Mouse (Mus musculus) kidney, adult 11 months (tissue): Measurements from ENCODE around the gene Mrc2.

Experiments used
- DNase-seq: peaks from one replicate; pipeline ENCODE4 v3.0.0; 2022

Gene Mrc2

GRCm38 (mm10) chr11:105311291-105311975 is 19.0 kb downstream of the Mrc2 start:
- DNase-seq: peak; percentile 62

DNA sequence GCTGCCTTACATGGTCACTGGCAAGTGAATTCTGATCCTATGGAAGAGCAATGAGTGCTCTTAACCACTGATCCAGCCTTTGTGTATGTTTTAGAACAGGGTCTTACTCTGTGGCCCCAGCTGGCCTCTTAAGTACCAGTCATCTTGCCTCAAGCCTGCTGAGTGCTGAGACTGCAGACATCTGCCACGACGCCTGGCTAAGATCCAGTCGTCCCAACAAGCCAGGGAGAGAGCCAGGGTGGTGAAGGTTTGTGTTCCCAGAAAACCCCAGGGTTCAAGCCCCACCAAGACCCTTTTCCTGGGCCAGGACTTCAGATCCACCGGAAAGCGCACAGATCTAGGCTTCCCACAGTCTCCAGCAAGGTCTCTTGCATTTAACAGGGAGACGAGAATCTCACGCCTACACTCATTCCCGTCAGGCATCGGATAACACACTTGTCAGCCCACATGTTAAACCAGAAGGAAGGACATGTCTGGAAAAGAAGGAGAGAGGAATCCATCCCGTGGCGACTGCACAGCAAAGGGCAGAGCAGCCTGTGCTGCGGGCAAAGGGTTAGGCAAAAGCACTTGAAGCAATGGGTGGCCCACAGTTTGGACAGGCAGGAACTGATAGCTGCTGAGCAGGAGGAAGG is 20.0 kb downstream of the Mrc2 start:
- DNase-seq: no peak

- peak; percentile 61 for DNase-seq
Observed at GRCm38 (mm10) chr11:105312972-105313632, 20.7 kb downstream of the Mrc2 start.

- DNase-seq: no peak
Observed at GRCm38 (mm10) chr11:105313633-105314014, 21.2 kb downstream of the Mrc2 start.

GRCm38 (mm10) chr11:105315296-105315695 is 22.9 kb downstream of the Mrc2 start:
- no peak for DNase-seq

- DNase-seq: no peak
Observed at GRCm38 (mm10) chr11:105316121-105316520, 23.7 kb downstream of the Mrc2 start.

GRCm38 (mm10) chr11:105317769-105318168 is 25.3 kb downstream of the Mrc2 start:
- no peak for DNase-seq

DNA sequence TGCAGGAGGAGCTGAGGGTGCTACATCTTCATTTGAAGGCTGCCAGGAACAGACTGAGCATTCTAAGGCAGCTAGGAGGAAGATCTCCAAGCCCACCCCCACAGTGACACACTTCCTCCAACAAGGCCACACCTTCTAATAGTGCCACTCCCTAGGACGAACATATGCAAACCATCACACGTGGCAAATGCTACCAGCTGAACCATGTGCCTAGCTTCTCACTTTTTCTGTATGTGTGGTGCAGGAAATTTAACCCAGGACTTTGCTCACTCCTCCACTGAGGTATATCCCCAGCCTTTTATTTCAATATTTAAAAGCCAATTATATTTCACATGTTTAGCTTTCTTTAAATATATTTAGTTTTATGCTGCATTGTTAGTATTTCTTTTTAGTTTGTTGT is 28.6 kb downstream of the Mrc2 start:
- DNase-seq: no peak

DNA sequence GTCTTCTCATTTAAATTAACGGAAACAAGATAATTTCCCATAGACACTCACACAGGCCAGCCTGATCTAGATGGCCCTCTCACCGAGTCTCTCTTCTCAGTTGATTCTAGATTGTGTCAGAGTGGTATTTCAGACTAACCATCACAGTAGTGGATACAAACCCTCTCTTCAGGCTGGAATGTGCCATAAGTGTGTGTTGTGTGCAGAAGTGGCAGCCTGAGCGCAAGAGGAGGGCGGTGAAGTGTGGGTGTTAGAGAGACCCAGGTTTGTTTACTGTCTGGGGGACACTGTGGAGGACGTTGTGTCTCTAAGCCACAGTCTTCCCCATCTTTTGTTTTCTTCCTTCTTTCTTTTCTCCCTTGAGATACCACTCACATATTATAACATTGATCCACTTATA is 31.1 kb downstream of the Mrc2 start:
- DNase-seq: no peak

- no peak for DNase-seq
Observed at GRCm38 (mm10) chr11:105327101-105327500, 34.7 kb downstream of the Mrc2 start.

DNA sequence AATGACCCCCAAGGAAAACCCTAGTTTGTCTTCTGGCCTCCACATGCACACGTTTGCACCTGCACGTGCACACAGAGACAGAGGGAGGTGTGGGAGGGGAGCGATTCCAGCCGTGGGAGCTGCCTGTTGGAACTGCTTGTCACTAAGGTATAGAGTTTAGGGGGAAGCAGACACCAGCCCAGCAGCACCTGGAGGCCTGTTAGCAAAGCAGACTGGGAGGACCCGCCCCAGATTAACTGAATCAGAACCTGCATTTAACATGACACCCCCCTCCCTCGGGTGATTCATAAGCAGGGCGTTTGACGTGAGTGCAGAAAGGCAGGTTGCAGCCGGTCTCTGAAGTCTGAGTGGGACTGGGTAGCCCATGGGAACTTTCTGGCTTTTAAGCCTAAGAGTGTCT is 37.5 kb downstream of the Mrc2 start:
- no peak for DNase-seq

DNA sequence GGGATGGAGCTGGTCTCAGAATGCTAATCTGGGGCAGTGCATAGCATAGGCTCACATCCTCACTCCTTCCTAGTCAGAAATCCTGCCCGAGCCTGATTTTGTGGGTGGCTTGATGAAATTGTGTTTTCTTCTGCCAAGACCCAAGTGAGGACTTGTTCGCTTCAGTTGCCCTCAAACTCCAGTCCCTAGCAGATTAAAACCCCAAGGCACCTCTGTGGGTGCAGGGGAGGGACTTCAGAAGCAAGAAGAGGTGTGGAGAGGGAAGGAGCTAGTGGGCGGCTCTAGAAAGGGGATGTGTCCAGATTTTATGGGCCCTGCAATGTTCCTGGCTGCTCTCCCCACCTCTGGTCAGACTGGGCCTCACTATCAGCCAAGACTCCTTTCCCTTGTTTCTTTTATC is 38.7 kb downstream of the Mrc2 start:
- DNase-seq: no peak

DNA sequence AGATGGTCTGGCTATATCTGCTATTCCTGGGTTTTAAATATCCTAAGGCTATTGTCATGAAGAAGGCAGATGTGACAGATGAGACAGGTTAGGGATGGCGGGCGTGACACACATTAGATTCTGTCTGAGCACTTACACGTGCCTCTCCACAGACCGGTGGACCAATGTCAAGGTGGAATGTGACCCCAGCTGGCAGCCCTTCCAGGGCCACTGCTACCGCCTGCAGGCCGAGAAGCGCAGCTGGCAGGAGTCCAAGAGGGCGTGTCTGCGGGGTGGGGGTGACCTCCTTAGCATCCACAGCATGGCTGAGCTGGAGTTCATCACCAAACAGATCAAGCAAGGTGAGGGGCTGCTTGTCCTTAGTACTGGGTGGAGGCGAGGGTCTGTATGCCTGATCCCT is 39.3 kb downstream of the Mrc2 start:
- peak; percentile 61 for DNase-seq

DNA sequence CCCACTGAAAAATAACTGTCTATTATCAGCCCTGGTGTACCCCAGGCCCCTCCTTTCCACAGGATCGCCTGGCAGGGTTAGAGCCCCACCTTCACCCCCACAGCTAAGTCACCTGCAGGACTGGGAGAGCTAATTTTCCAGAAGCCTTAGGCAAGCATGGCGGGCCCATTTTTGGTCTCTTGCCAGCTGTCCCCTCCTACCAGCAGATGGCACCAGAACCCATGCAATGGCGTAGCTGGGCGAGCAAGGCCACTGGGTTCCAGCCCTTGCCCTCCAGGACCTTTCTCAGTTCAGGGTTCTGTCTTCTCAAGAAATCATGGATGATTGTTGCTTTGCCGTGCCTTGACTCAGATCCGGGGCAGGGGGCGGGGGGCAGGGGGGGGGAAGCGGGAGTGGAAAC is 40.0 kb downstream of the Mrc2 start:
- DNase-seq: peak; percentile 53

DNA sequence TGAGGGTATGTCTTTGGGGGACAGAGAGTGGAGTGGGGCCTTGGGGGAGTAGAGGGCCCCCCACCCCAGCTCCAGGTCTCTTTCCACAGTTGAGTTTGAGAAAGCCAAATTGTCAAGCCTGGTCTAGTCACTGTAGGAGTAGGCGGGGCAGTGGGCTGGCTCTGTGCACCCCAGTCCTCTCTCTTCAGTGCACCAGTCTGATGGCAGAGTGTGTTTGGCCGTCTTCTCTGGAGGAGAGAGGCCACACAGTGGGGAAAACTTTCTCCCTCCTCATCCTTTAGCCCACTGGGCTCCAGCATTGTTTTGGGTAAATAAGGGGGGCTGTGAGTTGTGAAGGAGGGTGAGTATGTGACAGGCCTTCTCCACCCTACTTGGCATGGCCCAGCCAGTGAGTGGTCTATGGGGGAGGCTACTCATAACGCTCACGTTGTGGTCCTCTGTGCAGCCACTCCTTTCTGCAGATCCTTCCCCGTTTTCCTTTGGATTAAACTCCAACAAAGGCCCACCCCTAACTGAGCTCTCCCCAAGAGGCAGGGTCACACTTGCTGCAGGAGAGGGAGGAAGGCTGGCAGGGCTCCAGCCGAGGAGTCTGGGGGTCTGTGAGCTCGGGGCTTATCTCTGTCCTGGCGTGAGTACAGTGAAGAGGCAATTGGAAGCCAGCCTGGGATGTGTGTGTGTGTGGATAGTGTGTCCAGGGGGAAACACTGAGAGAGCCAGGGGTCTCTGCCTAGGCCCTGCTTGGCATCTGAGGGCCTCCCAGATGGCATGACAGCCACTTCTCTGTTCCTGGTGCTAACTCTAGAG is 41.6 kb downstream of the Mrc2 start:
- DNase-seq: no peak

DNA sequence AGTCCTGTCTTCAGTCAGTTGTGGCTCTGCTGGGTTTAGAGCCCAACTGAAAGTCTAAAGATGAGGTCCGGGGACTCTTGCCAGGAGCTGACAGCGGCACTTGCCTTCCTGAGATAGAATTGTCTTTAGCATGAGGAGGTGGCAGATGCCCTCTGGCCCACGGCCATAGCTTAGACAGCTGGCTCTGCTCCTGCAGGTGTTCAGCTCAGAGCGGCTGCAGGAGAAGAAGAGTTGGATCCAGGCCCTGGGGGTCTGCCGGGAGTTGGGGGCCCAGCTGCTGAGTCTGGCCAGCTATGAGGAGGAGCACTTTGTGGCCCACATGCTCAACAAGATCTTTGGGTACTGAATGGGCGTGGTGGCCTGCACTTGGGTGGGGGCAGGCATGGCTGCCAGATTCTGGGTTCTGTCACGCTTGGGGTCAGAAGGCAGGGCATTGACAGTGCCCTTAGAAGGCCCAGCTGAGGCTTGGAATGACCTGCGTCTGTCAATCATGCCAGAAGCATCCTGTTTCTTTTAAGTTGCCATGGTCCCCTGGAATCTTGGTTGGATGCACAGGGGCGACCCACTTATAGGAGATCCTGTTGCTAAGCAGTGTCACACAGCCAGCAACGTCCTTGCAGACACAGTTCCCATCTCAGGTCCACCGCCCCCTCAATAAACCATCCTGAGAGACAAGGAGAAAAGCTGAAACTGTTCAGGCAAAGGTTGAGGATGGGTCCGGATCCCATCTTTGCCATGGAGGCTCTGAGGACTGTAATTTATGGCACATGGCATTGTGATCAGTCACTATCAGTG is 46.4 kb downstream of the Mrc2 start:
- no peak for DNase-seq

DNA sequence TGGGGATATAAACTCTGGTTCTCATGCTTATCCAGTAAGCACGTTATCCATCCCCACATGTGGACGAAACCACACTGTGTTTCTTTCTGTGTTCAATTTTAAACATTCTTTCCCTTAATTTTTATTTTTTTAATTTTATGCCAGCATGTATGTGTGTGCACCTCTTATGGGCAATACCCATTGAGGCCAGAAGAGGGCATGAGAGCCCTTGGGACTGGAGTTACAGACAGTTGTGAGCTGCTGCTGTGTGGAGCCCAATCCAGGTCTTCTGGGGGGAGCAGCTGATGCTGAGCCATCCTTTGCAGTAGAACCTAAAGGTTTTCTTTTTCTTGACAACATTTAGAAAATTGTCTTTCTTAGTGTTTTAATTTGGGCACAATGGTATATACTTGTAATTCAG is 52.8 kb downstream of the Mrc2 start:
- no peak for DNase-seq

GRCm38 (mm10) chr11:105347162-105348161 is 55.0 kb downstream of the Mrc2 start:
- DNase-seq: peak; percentile 68

DNA sequence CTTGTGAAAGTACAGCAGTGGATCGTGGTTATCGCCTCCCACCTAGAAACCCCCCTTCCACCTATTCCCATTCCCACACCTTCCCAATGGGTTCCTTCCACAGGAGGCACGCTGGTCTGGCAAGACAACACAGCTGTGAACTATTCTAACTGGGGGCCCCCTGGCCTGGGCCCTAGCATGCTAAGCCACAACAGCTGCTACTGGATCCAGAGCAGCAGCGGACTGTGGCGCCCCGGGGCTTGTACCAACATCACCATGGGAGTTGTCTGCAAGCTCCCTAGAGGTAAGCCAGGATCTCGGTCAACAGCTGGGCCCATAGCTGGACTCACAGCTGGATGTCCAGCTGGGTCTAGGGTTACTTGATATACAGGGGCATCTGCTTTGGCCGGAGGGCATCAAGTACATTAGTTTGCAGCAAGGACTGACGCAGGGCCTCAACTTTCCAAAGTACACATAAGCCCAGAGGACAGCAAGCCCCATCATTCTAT is 56.1 kb downstream of the Mrc2 start:
- no peak for DNase-seq

DNA sequence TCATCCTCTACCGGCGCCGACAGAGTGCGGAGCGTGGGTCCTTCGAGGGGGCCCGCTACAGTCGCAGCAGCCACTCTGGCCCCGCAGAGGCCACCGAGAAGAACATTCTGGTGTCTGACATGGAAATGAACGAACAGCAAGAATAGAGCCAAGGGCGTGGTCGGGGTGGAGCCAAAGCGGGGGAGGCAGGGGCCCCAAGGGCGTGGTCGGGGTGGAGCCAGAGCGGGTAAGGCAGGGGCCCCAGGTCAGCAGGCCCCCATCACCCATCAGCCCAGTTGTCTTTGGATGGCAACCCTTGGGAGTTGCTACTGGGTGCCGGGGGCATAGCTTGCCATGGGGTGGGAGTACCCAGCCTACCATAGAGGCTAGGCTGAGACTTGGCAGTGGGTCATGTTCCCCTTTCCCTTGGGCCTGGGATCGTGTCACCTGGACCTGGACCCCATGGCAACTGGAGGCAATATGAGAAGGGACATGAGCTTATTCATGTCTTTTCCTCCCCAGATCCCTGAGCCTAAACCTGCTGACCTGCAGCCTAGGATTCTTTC is 57.4 kb downstream of the Mrc2 start:
- DNase-seq: no peak

GRCm38 (mm10) chr11:105350643-105351042 is 58.2 kb downstream of the Mrc2 start:
- no peak for DNase-seq
